Mouse (Mus musculus) right cerebral cortex, postnatal 25 days (tissue): ENCODE data around the gene Lrmp.
"Not testable (repeated sequence)": the region's sequence is repeated elsewhere in the genome, so short reads cannot be mapped to it uniquely, and the experiment has no call there.

Source experiments
- DNase-seq: peaks from one replicate; pipeline ENCODE4 v3.0.0; 2022

The Lrmp gene

DNA sequence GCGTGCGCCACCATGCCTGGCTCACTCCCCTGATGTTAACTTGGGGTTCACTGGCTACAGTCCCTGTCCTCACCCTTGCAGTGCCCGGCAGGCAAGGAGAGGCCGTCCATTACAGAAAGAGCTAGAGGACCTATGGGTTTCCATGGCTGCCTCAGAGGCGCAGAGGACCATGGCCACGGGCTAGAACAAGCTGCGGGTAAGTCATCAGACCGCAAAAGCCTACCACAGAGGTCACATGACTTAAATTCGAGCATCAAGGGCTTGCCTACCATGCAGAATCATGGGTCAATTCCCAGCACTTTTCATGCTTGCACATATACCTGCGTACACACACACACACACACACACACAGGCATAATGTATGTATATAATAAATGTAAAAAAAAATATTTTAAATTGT, 10.0 kb upstream of the Lrmp start:
- no peak for DNase-seq

- DNase-seq = no peak
These were observed 9.2 kb upstream of the Lrmp start for GRCm38 (mm10) chr6:145106163-145106842.

GRCm38 (mm10) chr6:145110786-145111185, 4.7 kb upstream of the Lrmp start:
- no peak for DNase-seq

DNA sequence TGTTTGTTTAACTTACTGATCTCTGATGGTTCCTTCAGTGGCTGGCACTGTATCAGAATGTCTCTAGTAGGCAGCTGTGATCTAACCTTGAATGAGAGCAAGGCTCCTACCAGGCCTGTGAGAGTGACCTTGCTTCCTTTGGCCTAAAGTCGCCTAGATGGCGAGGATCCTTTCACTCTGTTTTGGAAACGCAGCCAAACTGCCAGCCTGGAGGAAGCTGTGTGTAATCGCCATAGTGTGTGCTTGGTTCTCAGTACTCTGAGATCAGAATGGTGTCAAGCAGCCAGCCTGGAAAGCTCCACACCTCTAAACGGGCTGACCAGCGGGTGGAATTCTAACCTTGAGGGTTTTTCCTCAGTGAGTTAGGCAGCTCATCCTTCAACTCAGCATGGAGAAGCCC, 2.6 kb upstream of the Lrmp start:
- DNase-seq = no peak

DNA sequence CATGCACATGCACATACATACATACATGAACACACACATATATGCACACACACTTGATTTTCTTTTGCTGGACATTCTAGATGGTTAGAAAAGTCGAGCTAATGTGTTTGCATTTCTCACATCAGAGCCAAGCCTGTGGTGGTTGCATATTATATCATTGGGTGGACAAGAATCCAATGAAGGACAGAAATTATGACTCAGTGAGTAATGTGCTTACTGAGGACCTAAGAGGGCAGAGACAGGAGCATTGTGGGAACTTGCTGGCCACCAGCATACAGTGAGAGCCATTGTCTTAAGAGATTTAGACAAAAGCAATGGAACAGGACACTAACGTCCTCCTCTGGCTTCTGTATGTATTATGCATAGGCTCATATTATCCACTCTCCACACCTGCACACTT, 892 bp upstream of the Lrmp start:
- DNase-seq = no peak

- no peak for DNase-seq
These were observed 732 bp downstream of the Lrmp start for GRCm38 (mm10) chr6:145116098-145116672.

- no peak for DNase-seq
These were observed 4.6 kb downstream of the Lrmp start for GRCm38 (mm10) chr6:145120086-145120485.

DNA sequence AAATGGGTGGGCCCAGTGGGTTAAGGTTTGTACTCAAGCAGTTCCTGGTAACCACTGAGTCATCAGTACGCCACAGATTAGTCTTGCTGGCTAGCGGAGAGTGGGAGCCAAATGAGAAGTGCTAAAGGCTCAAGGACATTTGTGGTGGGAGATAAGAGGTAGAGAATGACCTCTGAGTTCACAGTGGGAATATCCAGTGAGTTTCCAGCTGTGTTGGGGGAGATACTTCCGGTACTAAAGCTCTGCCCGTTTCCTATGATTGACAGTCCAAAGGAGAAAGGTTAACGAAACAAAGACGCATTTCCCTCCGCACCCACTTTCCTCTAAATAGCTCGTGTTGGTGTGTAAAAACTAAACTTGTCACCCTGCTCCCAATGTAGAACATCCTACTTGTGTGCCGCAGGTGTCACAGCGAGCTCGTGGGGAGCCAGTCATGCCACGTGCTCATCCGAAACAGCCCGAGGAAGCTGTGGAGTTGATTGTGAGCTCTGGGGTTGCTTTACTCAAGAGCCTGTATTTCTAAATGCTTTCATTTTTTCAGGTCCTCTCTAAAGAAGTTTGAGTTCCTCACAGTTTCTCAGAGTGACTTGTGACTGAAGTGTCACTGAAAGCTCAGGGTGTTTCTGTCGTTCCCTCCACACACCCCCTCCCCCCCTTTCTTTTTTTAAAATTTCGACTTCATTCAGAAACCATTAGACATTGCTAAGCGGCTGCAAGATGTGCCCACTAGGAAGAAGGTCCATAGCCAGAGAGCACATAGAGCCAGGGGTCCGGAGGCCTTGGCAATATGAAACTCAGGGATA, 5.5 kb downstream of the Lrmp start:
- no peak for DNase-seq

- DNase-seq = peak; percentile 11
These were observed 6.4 kb downstream of the Lrmp start for GRCm38 (mm10) chr6:145121590-145122420.

GRCm38 (mm10) chr6:145122423-145123059, 7.1 kb downstream of the Lrmp start:
- DNase-seq = no peak

DNA sequence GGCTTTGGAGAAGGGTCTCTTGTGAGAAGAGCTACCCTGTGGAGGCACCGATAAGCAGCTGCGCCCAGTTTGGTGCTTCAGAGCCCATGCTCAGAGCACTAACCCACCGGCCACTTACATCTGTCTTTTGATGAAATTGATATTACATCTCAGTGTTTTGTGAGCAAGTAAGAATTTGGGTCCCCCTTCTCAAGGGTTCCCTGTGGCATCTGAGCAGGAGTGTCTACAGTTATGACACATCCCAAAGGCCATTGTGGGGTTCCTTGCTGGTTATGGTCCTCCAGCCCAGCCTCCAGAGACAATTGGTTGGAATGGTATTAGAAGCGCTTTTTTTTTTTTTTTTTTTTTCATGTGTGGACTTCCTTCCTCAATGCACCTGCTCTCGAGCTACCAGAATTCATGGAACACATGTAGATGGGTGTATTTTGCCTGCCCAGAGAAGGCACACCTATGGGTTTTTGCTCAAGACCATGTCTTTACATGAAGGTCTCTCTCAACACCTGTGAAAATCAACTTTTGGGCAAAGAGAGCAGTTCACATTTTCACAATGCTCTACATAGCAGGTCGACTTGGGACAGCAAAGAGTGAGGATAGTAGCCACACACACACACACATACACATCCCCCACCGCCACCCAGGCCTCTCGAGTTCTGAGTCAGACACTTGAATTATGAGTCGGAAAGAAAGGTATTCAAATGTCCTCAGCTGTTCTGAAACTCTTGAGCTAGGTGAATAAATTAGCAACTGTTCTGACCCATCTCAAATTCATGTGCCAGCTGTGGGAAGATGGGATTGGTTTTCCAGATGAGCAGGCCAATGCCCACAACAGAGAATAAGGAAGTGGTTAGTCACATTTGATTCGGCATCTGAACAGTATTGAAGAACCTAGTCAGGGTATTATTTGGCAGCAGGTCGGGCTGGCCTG, 7.9 kb downstream of the Lrmp start:
- DNase-seq = no peak

DNA sequence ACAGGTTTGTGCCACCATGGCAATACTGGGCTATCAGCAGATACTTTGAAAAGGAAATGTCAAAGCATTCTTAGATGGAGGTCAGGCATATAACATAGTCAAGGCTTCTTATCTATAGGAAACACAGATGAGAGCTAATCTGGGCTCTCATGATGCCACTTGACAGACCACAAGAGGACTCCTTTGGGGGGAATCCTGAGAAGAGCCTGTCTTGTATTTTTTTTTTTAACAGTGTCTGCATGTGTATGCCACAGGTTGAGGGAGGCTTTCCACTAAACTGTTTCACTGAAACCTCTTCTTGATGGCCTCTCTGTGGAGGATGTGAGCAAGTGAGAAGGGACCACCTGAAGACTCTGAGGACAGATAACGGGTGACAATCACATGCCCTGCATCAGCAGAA, 9.2 kb downstream of the Lrmp start:
- DNase-seq = no peak

GRCm38 (mm10) chr6:145125591-145126113, 10.2 kb downstream of the Lrmp start:
- DNase-seq = no peak

GRCm38 (mm10) chr6:145127652-145128051, 12.2 kb downstream of the Lrmp start:
- DNase-seq = no peak

- DNase-seq = no peak
These were observed 14.1 kb downstream of the Lrmp start for GRCm38 (mm10) chr6:145129563-145129962.

GRCm38 (mm10) chr6:145131991-145132390, 16.5 kb downstream of the Lrmp start:
- DNase-seq = no peak

DNA sequence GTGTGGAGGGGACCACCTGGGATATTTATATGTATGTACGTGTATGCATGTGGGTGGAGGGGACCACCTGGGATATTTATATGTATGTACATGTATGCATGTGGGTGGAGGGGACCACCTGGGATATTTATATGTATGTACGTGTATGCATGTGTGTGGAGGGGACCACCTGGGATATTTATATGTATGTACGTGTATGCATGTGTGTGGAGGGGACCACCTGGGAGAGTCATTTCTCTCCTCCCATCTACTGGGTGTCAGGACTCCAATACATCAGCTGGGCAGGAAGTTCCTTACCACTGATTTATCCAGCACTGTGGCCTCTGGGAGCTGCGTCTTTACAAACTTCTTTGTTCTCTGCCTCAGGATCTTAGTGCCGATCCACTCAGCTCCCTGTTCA, 17.5 kb downstream of the Lrmp start:
- not testable (repeated sequence) for DNase-seq

GRCm38 (mm10) chr6:145135295-145135694, 19.8 kb downstream of the Lrmp start:
- DNase-seq = no peak

- DNase-seq = no peak
These were observed 20.4 kb downstream of the Lrmp start for GRCm38 (mm10) chr6:145135804-145136203.

- no peak for DNase-seq
These were observed 21.4 kb downstream of the Lrmp start for GRCm38 (mm10) chr6:145136831-145137230.

- DNase-seq = no peak
These were observed 23.8 kb downstream of the Lrmp start for GRCm38 (mm10) chr6:145139236-145139635.
